Mouse (Mus musculus): ENCODE results near the gene Foxn2.

Gene Foxn2

DNA sequence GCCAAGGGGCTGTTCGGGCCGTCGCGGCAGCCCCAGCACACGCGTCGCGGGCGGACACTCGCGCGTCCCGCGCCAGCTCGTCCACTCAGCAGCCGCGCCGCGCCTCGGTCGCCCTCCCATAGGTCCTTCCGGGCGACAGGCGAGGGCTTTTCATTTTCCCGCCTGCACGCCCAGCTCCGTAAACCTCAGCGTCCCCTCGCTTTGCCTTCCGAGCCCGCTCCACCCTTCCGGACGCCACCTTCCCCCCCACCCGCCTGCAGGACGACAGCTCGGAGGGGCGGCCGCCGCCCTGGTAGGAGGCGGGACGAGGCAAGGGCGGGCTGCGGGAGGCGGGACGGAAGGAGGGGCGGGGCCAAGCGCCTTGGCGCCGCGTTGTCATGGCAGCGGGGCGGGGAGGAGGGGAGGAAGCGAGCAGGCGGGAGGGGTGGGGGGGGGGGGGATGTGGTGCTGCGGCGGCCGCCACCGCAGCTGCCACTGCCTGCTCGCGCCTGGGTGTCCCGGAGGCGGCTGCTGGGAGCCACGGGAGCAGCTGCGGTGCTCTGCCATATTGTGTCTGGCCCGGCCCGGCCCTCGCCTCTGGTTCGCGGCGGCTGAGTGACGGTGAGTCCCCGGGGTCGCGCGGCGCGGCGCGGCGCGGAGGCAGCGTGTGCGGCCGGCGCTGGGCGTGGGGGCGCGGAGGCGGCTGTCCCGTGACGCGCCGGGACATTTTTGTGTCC, at the start of gene Foxn2:
Foxn2 (plus strand) TSS at position 427 of the 716 bp plus-strand sequence.
- Histone ChIP-seq H3K27me3 (ENCODE audit: control insufficient read depth, insufficient read depth, low read length, poor library complexity, severe bottlenecking) (no peaks in the 10 kb centered on the region), H3K36me3 (ENCODE audit: control insufficient read depth, insufficient read depth, low read length, poor library complexity, severe bottlenecking) (no peaks in the 10 kb centered on the region)
- DNase-seq (ENCODE audit: low read depth, low spot score): peak; percentile 97

DNA sequence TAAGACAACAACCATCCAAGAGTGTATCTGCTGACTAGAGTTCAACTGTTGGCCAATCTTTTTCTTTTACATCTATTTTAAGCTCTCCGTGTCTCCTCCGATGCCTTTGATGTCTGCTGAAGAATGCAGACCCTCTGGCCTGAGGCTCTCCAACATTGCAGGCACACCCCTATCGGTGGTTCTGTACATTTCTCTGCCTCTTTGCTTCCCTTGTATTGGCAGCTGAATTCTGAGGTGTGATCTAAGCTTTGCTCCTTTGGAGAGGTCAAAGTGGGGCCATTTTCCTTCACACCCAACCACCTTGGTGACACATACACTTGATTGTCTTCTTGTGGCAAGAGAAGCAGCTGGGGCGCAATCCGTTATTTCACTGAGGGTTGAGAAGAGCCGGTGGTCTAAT, 43.0 kb upstream of the Foxn2 start:
- no peak for DNase-seq (ENCODE audit: low read depth, low spot score)
- no peaks in the 10 kb centered on the region for H3K36me3 ChIP-seq (ENCODE audit: control insufficient read depth, insufficient read depth, low read length, poor library complexity, severe bottlenecking)
- H3K27me3 ChIP-seq (ENCODE audit: control insufficient read depth, insufficient read depth, low read length, poor library complexity, severe bottlenecking): no peaks in the 10 kb centered on the region

DNA sequence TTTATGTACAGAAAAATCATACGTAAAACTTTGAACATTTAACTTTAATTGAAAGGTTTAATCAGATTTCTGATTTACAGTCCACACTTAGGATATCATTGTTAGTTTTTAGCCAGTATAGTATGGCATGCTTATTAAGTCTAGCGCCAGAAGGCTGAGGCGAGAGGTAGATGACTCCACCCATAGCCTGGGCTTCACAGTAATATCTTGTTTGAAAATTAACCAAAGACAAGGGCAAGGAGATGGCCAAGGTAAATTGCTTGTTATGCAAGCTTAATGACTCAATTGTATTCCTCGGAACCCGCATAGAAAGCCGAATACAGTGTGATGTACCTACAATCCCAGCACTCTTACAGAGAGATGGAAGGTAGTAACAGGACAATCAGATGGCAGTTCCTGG, 42.4 kb upstream of the Foxn2 start:
- DNase-seq (ENCODE audit: low read depth, low spot score): no peak
- H3K27me3 ChIP-seq (ENCODE audit: control insufficient read depth, insufficient read depth, low read length, poor library complexity, severe bottlenecking): no peaks in the 10 kb centered on the region
- H3K36me3 ChIP-seq (ENCODE audit: control insufficient read depth, insufficient read depth, low read length, poor library complexity, severe bottlenecking): no peaks in the 10 kb centered on the region

DNA sequence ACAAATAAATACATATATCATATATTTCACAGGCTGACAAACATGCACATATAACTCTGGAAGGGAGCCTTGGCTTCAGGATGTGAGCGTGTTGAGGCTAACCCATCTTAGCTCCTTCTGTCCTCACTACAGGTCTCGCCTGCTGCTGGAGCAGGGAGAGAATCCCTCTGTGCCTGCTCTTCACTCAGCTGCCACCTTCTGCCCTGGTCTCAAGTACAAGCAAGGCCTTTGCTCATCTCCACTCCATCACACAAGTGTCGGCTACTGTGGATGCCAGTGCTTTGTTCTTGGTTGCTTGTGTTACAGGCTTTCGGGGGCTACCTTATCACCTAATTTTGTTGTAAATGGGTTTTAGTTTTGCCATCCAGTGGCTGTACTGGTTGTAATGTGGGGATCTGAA, 41.7 kb upstream of the Foxn2 start:
- no peaks in the 10 kb centered on the region for H3K27me3 ChIP-seq (ENCODE audit: control insufficient read depth, insufficient read depth, low read length, poor library complexity, severe bottlenecking)
- H3K36me3 ChIP-seq (ENCODE audit: control insufficient read depth, insufficient read depth, low read length, poor library complexity, severe bottlenecking): no peaks in the 10 kb centered on the region
- no peak for DNase-seq (ENCODE audit: low read depth, low spot score)

DNA sequence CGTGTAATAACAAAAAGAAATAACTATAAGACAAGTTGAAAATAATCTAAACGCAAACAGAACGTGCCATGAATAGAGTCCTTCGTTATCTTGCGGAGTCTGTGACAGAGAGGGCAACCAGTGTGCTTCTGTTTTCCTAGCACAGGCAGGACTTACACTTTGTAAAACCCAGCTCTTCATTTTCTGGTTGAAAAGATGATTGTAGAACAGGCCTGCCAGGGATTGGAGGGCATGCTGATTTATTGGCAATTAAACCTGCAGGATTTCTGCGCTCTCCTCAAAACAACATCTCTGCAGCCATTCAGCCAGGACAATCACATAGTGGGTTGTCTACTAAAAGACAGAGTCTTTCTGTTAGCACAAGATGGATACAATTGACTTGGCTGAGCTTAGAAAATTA, 40.4 kb upstream of the Foxn2 start:
- H3K27me3 ChIP-seq (ENCODE audit: control insufficient read depth, insufficient read depth, low read length, poor library complexity, severe bottlenecking): no peaks in the 10 kb centered on the region
- H3K36me3 ChIP-seq (ENCODE audit: control insufficient read depth, insufficient read depth, low read length, poor library complexity, severe bottlenecking): no peaks in the 10 kb centered on the region
- no peak for DNase-seq (ENCODE audit: low read depth, low spot score)

DNA sequence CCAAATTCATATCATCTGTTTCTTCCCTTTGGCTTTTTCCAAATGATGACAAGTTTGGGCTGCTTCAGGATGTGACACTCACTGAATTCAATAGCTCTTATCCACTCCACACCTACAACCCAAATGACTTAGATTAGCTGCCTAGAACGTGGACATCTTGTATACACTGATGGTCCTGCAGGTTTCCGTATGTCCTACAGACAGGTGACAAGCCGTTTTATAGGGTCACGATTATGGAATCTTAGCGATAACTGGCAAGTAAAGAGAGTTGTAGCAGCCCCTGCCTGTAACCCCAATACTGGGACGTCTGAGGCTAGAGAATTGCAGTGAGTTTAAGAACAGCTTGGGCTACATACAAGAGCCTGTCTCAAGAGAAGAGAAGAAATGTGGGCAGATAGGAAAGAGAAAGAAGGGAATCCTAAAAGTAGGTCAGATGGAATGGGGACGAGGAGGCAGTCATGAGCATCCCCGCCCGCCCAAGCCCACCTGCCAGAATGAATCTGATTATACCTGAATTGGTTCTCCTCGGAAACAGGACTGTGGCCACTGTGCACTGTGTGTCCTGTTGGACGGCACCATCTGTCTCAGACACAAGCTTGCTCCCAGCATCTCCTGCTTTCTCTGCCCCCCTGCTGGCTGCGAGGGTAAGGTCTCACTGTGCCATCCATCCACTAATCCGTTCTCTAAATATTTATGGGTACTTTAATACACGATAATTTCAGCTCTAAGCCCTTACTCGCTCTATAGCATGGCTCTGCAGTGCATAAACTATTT, 39.6 kb upstream of the Foxn2 start:
- no peaks in the 10 kb centered on the region for H3K36me3 ChIP-seq (ENCODE audit: control insufficient read depth, insufficient read depth, low read length, poor library complexity, severe bottlenecking)
- DNase-seq (ENCODE audit: low read depth, low spot score): no peak
- H3K27me3 ChIP-seq (ENCODE audit: control insufficient read depth, insufficient read depth, low read length, poor library complexity, severe bottlenecking): no peaks in the 10 kb centered on the region

DNA sequence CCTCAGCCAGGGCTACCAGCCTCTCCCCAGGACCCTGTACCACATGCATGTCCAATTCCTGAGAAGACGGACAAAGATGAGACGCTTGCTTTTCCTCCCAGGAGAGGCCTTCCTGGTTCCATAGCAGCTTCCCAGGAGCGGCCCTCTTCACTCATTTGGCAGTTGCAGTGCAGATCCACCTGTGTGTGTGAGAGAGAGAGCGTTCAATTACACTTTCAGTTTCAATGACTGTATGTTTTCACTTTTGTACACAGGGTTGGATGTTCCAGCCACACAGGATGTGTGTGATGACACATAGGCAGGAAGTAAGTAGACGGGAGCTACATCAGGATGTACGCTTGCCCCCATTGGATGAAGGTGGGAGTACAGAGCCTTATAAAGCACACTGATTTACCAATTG, 37.2 kb upstream of the Foxn2 start:
- Histone ChIP-seq H3K27me3 (ENCODE audit: control insufficient read depth, insufficient read depth, low read length, poor library complexity, severe bottlenecking) (no peaks in the 10 kb centered on the region), H3K36me3 (ENCODE audit: control insufficient read depth, insufficient read depth, low read length, poor library complexity, severe bottlenecking) (no peaks in the 10 kb centered on the region)
- peak; percentile 44 for DNase-seq (ENCODE audit: low read depth, low spot score)

DNA sequence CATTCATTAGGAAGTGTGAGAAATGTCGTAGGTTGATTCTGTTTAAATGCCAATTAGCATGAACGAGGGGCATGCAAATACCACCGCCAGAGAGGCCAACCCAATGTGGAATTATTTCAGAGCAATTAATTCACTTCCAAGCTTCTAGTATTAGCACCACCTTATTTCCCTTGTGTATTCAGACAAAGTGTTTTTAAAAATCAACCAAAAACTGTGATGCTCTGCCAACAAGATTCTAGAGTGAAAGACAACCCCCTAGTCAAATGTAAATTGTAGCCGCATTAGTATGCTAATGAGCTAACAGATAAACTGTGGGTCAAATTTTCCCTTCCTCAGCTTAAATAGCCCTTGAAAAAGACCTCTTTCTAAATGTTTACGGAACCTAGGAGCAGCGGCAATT, 36.0 kb upstream of the Foxn2 start:
- no peak for DNase-seq (ENCODE audit: low read depth, low spot score)
- Histone ChIP-seq H3K36me3 (ENCODE audit: control insufficient read depth, insufficient read depth, low read length, poor library complexity, severe bottlenecking) (no peaks in the 10 kb centered on the region), H3K27me3 (ENCODE audit: control insufficient read depth, insufficient read depth, low read length, poor library complexity, severe bottlenecking) (no peaks in the 10 kb centered on the region)

DNA sequence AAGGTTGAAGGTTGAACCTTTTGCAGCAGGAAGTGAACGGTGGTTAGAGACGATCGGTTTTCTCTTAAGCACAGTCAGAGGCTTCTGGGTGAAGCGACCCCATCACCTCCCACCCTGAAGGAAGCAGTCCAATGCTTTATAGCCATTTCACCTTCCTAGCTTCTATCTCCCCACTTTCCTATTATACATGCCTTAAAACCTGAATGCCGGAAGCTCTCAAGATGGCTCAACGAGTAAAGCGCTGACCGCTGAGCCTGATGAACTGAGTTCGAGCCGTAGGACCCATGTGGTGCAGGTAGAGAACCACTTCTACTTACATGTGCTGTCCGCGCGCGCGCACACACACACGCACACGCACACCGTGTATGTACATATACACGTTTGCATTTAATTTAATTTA, 35.4 kb upstream of the Foxn2 start:
- DNase-seq (ENCODE audit: low read depth, low spot score): peak; percentile 37
- Histone ChIP-seq H3K27me3 (ENCODE audit: control insufficient read depth, insufficient read depth, low read length, poor library complexity, severe bottlenecking) (no peaks in the 10 kb centered on the region), H3K36me3 (ENCODE audit: control insufficient read depth, insufficient read depth, low read length, poor library complexity, severe bottlenecking) (no peaks in the 10 kb centered on the region)

DNA sequence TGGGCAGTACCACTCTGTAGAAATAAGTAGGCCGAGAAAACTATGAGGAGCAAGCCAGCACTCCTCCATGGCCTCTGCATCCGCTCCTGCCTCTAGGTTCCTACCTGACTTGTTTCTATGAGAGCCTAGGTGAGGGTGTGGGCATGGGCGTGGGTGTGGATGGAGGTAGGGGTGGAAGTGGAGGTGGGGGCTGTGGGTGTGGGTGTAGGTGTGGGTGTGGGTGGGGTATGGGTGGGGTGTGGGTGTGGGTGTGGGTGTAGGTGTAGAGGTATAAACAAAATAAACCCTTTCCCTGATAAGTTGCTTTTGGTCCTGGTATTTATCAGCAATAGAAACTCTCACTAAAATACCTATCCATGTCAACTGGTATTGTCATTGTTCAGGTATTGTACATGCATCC, 30.8 kb upstream of the Foxn2 start:
- no peaks in the 10 kb centered on the region for H3K36me3 ChIP-seq (ENCODE audit: control insufficient read depth, insufficient read depth, low read length, poor library complexity, severe bottlenecking)
- DNase-seq (ENCODE audit: low read depth, low spot score): no peak
- H3K27me3 ChIP-seq (ENCODE audit: control insufficient read depth, insufficient read depth, low read length, poor library complexity, severe bottlenecking): no peaks in the 10 kb centered on the region

DNA sequence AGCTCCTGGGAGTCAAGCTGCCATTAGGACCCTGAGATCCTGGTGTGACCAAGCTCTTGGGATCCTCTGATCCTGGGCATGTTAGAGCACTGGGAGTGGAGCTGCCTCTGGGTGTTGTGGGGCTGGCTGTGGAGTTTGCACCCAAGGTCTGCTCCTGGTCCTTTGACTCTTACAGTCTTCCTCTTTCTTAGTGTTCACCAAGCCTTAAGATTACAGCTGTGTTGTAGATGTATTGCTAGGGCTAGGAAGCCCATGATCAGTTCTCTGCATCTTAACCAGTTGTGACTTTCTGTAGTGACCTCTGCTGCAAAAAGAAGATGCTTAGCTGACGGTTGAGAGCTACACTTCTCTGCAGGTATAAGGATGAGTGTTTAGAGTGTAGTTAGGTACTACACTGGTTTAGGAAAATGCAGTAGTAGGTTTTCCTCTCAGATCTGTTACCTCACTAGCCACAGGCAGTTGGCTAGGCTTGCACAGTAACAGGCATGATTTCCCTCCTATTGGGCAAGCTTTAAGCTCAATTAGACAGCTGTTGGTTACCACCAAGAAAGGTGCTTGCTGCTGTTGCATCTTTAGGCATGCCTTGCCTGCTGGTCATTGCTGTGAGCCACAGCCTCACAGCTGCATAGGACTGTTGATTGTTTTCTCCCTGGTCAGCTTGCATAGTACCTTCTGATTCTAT, 27.2 kb upstream of the Foxn2 start:
- no peak for DNase-seq (ENCODE audit: low read depth, low spot score)
- Histone ChIP-seq H3K36me3 (ENCODE audit: control insufficient read depth, insufficient read depth, low read length, poor library complexity, severe bottlenecking) (no peaks in the 10 kb centered on the region), H3K27me3 (ENCODE audit: control insufficient read depth, insufficient read depth, low read length, poor library complexity, severe bottlenecking) (no peaks in the 10 kb centered on the region)

DNA sequence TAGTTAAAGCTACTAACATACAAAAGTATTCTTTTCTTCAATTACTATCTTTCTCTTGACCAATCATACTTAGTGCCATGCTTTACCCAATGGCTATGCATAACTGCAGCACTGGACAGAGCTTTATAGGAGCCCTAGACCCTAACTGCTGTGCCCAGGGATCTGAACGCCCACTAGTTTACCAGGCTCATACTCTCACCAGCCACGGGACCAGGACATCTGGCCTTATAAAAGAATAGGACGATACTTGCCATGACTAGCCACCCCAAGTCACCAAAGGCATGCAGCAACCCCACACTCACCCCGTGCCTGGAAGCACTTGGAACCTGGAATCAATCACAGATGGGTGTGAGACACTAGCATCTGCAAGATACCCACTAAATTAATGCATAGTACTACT, 20.1 kb upstream of the Foxn2 start:
- no peak for DNase-seq (ENCODE audit: low read depth, low spot score)
- H3K36me3 ChIP-seq (ENCODE audit: control insufficient read depth, insufficient read depth, low read length, poor library complexity, severe bottlenecking): no peaks in the 10 kb centered on the region
- no peaks in the 10 kb centered on the region for H3K27me3 ChIP-seq (ENCODE audit: control insufficient read depth, insufficient read depth, low read length, poor library complexity, severe bottlenecking)

DNA sequence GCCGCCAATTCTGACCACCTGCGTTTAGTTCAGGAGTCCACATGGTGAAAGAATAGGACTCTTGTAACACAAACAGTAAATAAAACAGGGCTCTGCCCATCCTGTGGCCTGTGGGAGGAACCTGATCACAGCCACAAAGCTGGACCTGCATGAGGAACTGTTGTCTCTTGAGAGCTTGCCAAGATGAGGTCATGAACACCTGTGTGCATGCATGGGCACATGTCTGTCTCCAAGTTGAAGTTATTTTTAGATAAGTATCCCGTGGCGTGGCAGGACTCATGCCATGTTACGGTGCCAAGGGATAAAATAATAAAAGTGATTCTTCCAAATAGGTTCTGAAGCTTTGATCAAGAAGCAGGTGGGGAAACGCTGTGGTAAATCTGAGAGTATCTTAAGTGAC, 19.3 kb upstream of the Foxn2 start:
- Histone ChIP-seq H3K36me3 (ENCODE audit: control insufficient read depth, insufficient read depth, low read length, poor library complexity, severe bottlenecking) (no peaks in the 10 kb centered on the region), H3K27me3 (ENCODE audit: control insufficient read depth, insufficient read depth, low read length, poor library complexity, severe bottlenecking) (no peaks in the 10 kb centered on the region)
- no peak for DNase-seq (ENCODE audit: low read depth, low spot score)

DNA sequence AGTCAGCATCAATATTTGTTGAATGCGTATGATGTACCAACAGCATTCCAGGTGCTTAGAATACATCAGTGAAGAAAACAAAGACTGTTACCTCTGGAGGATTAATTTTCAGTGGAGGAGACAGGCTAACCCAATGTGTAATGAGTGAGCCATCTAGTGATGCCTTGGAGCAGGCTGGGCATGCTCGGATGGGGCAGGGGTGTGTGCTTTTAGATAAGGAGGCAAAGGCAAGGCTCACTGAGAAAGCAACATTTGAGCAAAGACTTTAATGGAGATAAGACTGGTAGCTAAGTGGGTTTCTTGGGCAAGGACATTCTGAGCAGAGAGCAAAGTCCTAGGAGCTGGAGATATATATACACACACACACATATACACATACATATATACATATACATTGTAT, 9.8 kb upstream of the Foxn2 start:
- no peak for DNase-seq (ENCODE audit: low read depth, low spot score)
- Histone ChIP-seq H3K27me3 (ENCODE audit: control insufficient read depth, insufficient read depth, low read length, poor library complexity, severe bottlenecking) (no peaks in the 10 kb centered on the region; the same call in none of the 2 replicates), H3K36me3 (ENCODE audit: control insufficient read depth, insufficient read depth, low read length, poor library complexity, severe bottlenecking) (no peaks in the 10 kb centered on the region)

DNA sequence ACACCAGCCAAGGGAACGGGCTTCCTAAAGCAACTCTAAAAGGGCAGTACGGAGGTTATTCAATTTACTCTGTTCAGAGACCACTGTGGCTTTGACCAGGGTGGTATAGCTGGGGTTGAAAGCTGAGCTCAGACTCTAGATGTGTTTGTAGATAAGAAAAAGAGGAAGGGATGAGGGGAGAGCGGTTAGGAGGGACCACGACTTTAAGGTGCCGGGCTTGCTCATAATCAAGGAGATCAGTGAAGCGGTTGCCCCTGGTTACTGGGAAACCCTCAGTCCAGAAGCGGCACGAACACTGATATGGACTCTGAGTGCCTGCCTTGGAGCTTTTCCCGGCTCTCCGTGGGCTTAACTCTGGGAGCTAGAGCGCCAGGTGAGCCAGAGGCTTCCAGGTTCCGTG, 9.0 kb upstream of the Foxn2 start:
- Histone ChIP-seq H3K27me3 (ENCODE audit: control insufficient read depth, insufficient read depth, low read length, poor library complexity, severe bottlenecking) (no peaks in the 10 kb centered on the region; the same call in none of the 2 replicates), H3K36me3 (ENCODE audit: control insufficient read depth, insufficient read depth, low read length, poor library complexity, severe bottlenecking) (no peaks in the 10 kb centered on the region)
- DNase-seq (ENCODE audit: low read depth, low spot score): no peak

All from splenic B cell, adult 2 months (primary cell).